Mouse (Mus musculus) midbrain, postnatal 0 days (tissue): ENCODE measurements around the gene Olfr1396. TPM values are rescaled to one million over a fixed set of nuclear protein-coding genes. Genes with fewer than 3 reads are reported as not detected.

ENCODE experiments used
- ATAC-seq: fragments of 200-750 bp; cut with Nextera tagmentation; 2 replicates; pipeline ENCODE4 v1.8.0; 2017; ENCODE audit warnings: moderate number of reproducible peaks, mild to moderate bottlenecking, moderate TSS enrichment, moderate library complexity; ENCODE audit not compliant: low FRiP score
- DNase-seq: peaks from one replicate; pipeline ENCODE4 v3.0.0-alpha.2; 2015; ENCODE audit warnings: low spot score
- H3K27ac ChIP-seq: fragments of 300-500 bp; sonication (generic); 2 replicates; pipeline ENCODE4 v1.5.1; 2014; ENCODE audit warnings: low read depth, mild to moderate bottlenecking, low read length, mixed read lengths
- H3K27me3 ChIP-seq: fragments of 300-500 bp; sonication (generic); 2 replicates; pipeline ENCODE4 v1.6.1; 2014; ENCODE audit warnings: low read length, control low read depth, mixed read lengths; ENCODE audit not compliant: insufficient read depth
- H3K36me3 ChIP-seq: fragments of 300-500 bp; sonication (generic); 2 replicates; pipeline ENCODE4 v1.6.1; 2014; ENCODE audit warnings: low read length, control low read depth, mixed read lengths; ENCODE audit not compliant: insufficient read depth
- H3K4me1 ChIP-seq: fragments of 300-500 bp; sonication (generic); 2 replicates; pipeline ENCODE4 v1.6.1; 2014; ENCODE audit warnings: mild to moderate bottlenecking, control low read depth, antibody characterized with exemption, low read length, mixed read lengths; ENCODE audit not compliant: insufficient read depth
- H3K4me2 ChIP-seq: fragments of 300-500 bp; sonication (generic); 2 replicates; pipeline ENCODE4 v1.6.1; 2014; ENCODE audit warnings: low read depth, mild to moderate bottlenecking, low read length, mixed read lengths; ENCODE audit not compliant: poor library complexity, severe bottlenecking
- H3K4me3 ChIP-seq: fragments of 300-500 bp; sonication (generic); 2 replicates; pipeline ENCODE4 v1.5.1; 2014; ENCODE audit warnings: low read depth, mild to moderate bottlenecking, low read length, moderate library complexity
- H3K9ac ChIP-seq: fragments of 300-500 bp; sonication (generic); replicated peaks from 2 replicates; pipeline ENCODE4 v1.6.1; 2014; ENCODE audit warnings: mild to moderate bottlenecking, low read length, moderate library complexity, mixed read lengths; ENCODE audit not compliant: poor library complexity, severe bottlenecking
- H3K9me3 ChIP-seq: fragments of 300-500 bp; sonication (generic); 2 replicates; pipeline ENCODE4 v1.6.1; 2016; ENCODE audit warnings: low read length, control low read depth
- CTCF ChIP-seq: IDR thresholded peaks from 2 replicates; pipeline ENCODE4 v1.5.1; 2016; ENCODE audit warnings: antibody characterized with exemption, mild to moderate bottlenecking
- WGBS: fragments of 180-500 bp; shearing (Covaris S2); extraction: QIAGEN DNeasy Blood & Tissue Kit; methylation state at CpG from one replicate; pipeline ENCODE4 v1.1.7; 2014; 5-methylcytosine and 5-hydroxymethylcytosine counted together
- polyA plus RNA-seq: library from polyadenylated mRNA; unstranded; fragments of >200 nt; fragmentation: Nextera tagmentation; extraction: Ambion mirVana; gene quantifications from 2 replicates; pipeline ENCODE4 v1.2.1, GENCODE M21; 2015
- total RNA-seq: library from RNA; depleted of rRNA; stranded (reverse); fragments of >200 nt; gene quantifications from 2 replicates; pipeline ENCODE4 v1.2.3, GENCODE M21; 2014

Olfr1396 gene
- total and polyA plus RNA-seq, 2 experiments from 2014 or later = not detected

DNA sequence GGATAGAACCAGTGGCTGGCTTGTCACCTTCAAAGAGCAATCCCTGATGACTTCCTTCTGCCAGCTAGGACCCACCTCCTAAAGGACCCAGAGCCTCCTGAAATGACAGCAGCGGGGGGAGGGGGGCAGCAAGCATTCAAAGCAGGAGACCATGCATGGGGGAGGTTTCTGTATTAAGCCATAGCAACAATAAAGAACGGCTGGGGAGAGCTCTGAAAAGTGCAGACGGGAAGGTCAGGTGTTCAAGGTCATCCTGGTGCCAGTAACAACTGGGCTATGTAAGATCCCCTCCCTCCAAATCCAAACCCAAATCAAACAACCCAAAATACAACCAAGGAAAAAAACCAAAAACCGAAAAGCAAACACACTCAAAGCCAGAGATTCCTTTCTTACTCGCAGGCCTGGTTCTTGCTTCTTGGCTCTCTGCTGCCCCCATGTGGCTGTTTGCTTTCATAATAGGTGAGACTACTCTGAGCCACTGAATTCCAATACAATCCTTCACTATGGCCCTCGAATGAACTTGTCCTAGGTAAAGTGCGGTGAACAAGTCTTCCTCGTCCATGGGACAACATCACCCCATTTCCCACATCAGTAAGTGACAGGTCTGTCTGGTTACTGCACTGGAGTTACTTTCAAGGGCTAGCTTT is 11.5 kb downstream of the Olfr1396 start:
- Histone ChIP-seq H3K4me3 (no peak overlapping the region), H3K4me2 (no peak overlapping the region; the same call in 1 of the 2 replicates), H3K4me1 (no peaks in the 10 kb centered on the region), H3K27me3 (no peaks in the 10 kb centered on the region; the same call in 1 of the 2 replicates), H3K9ac (no peak overlapping the region), H3K27ac (no peak overlapping the region), H3K9me3 (no peaks in the 10 kb centered on the region), H3K36me3 (no peaks in the 10 kb centered on the region)
- peak; percentile 96 for TF ChIP-seq CTCF
- ATAC-seq = peak; percentile 72
- peak; percentile 84 for DNase-seq
- WGBS = 15% methylated on average over 8 of the region's 8 CpGs

DNA sequence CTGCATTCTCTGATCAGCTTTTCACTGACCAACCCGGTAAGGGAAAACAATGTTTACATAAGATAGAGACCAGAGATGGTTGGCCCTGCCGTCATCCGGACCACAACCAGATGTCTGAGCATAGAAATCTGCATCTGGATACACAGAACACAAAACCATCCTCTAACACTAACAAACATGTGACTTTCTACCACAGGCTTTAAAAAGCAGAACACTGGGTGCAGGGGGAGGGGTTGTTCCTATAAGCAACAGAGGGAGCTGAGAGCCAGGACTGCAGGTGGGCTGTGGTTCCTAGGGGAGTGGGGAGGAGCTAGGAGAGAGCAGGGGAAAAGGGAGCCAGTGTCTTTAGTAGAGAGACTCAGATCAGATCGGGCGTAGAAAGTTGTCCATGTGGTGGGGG is 13.2 kb downstream of the Olfr1396 start:
- Histone ChIP-seq H3K4me2 (no peak overlapping the region), H3K9me3 (no peaks in the 10 kb centered on the region), H3K9ac (no peak overlapping the region), H3K27me3 (no peaks in the 10 kb centered on the region; the same call in 1 of the 2 replicates), H3K36me3 (no peaks in the 10 kb centered on the region), H3K4me3 (no peak overlapping the region), H3K4me1 (no peaks in the 10 kb centered on the region), H3K27ac (no peak overlapping the region)
- no peak for TF ChIP-seq CTCF
- WGBS = 62% methylated on average over 5 of the region's 5 CpGs
- no peak for ATAC-seq
- no peak for DNase-seq

DNA sequence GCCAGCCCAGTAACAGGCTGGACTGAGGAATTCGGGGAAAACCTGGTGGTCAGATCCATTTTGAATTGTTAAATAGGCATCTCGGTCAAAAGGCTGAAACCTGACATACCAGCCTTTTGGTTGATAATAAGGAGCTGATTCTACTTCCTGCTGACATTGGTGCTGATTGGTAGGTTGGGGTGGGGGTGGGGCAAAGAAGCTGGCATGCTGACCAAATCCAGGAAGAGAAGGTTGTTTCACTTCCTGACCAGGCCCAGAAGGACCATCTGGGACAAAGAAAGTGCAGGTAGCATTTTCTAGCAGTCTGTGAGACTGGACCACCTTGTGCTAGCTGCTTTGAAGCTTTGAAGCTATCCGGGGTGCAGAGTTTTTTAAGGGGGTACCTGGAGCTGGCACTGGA is 14.3 kb downstream of the Olfr1396 start:
- no peak for TF ChIP-seq CTCF
- no peaks in the 10 kb centered on the region for H3K27me3 ChIP-seq
- DNase-seq = no peak
- no peaks in the 10 kb centered on the region for H3K36me3 ChIP-seq
- no peak overlapping the region for H3K4me3 ChIP-seq
- no peak for ATAC-seq
- H3K9me3 ChIP-seq = no peaks in the 10 kb centered on the region
- WGBS = 80% methylated on average over 3 of the region's 3 CpGs
- no peak overlapping the region for H3K27ac ChIP-seq
- H3K4me2 ChIP-seq = no peak overlapping the region
- H3K9ac ChIP-seq = no peak overlapping the region
- no peaks in the 10 kb centered on the region for H3K4me1 ChIP-seq

DNA sequence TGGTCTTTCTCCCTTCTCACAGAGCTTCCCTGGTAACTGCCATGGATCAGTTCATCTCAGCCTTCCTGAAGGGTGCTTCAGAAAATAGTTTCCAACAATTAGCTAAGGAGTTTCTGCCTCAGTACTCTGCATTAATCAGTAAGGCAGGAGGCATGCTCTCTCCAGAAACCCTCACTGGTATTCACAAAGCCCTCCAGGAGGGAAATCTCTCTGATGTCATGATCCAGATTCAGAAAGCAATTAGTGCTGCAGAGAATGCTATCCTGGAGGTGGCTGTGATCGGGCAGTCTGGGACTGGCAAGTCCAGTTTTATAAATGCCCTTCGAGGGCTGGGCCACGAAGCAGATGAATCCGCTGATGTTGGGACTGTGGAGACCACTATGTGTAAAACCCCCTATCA is 19.3 kb downstream of the Olfr1396 start:
- H3K4me2 ChIP-seq = no peak overlapping the region
- no peak overlapping the region for H3K4me3 ChIP-seq
- no peaks in the 10 kb centered on the region for H3K4me1 ChIP-seq
- TF ChIP-seq CTCF = no peak
- no peaks in the 10 kb centered on the region for H3K36me3 ChIP-seq
- no peak for DNase-seq
- WGBS = 78% methylated on average over 4 of the region's 4 CpGs
- no peak overlapping the region for H3K27ac ChIP-seq
- H3K9me3 ChIP-seq = no peaks in the 10 kb centered on the region
- no peak overlapping the region for H3K9ac ChIP-seq
- H3K27me3 ChIP-seq = no peaks in the 10 kb centered on the region
- no peak for ATAC-seq

DNA sequence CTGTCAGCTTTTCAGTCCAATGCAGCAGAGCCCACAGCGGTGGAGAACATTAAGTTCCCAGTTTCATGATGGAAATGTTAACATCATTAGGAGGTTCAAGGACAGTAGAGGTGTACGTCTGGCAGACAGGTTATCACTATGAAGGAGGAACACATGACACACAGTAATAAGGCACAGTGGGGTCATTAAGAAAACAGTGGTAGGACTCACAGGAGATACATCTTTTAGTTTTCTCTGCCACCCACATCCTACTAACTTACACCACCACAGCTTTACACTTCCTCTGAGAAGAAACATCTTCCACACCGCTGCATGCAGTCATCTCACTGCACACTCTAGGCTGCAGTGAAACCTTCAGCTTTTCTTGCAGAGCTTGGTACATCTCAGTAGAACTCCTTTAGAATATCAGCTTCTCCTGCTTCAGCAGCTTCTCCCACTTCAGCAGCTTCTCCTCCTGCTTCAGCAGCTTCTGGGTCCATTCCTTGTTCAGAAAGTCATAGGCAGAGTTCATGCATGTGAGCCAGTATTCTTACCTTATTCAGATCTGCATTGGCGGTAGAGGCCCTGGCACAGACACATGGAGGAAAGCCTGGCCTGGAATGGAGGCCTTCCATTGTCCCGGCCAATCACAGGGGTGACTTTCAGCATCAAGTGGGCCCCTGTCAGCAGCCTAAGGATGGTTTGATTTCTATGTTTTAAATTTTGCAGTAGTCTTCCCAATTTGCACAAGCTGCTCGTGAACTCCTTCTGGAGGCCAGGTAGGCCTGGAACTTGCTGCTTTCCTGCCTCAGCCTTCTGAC is 20.6 kb downstream of the Olfr1396 start:
- no peak overlapping the region for H3K27ac ChIP-seq
- no peaks in the 10 kb centered on the region for H3K27me3 ChIP-seq
- TF ChIP-seq CTCF = no peak
- no peaks in the 10 kb centered on the region for H3K36me3 ChIP-seq
- no peak overlapping the region for H3K4me2 ChIP-seq
- DNase-seq (no peak), ATAC-seq (no peak)
- no peak overlapping the region for H3K9ac ChIP-seq
- H3K4me3 ChIP-seq = no peak overlapping the region
- no peaks in the 10 kb centered on the region for H3K9me3 ChIP-seq
- WGBS = 92% methylated on average over 6 of the region's 6 CpGs
- no peaks in the 10 kb centered on the region for H3K4me1 ChIP-seq

DNA sequence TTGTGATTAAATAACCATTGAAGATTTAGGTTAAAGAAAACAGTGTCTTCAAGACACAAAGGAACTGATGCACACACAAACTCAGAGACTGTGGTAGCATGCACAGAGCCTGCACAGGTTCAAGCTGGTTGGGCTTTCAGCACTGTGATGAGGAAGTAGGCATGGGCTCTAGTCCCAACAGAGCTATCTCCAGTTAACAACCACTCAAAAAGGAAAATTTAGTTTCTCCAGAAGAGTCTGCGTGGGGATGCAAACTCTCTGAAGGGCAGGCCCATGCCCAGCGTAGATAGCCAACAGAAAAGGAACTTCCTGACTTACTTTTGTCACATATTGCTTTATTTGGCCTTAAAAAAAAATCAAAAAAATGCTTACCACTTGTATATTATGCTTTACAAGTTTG is 21.9 kb downstream of the Olfr1396 start:
- ATAC-seq = no peak
- Histone ChIP-seq H3K4me3 (no peak overlapping the region), H3K27me3 (no peaks in the 10 kb centered on the region), H3K9me3 (no peaks in the 10 kb centered on the region), H3K4me1 (no peaks in the 10 kb centered on the region), H3K27ac (no peak overlapping the region), H3K9ac (no peak overlapping the region), H3K36me3 (no peaks in the 10 kb centered on the region), H3K4me2 (no peak overlapping the region)
- no peak for DNase-seq
- WGBS = 89% methylated on average over 2 of the region's 2 CpGs
- TF ChIP-seq CTCF = no peak
